9 mouse cellular contexts compared by ENCODE assay signal in genomic region chr8:121176291-121176690, GRCm38 (mm10). TPM values are rescaled to one million over a fixed set of nuclear protein-coding genes. Genes with fewer than 3 reads are reported as not detected.
DNase-seq lines count a peak whose midpoint lies in the region; ATAC-seq lines count a peak whose summit lies in the region.
"Had no signal": no experiment of that assay in that cellular context is flagged by ENCODE, and none has a peak within 500 bp of the region (broad histone marks: within the 10 kb centered on the region; RNA-seq: fewer than 3 reads in every experiment).

No protein-coding gene starts in this region.

- ATAC-seq in hindbrain, embryonic 12.5 days (ENCODE audit: low FRiP score) = 0 out of 2 replicates have a peak, but pooled peaks have one; percentile 20
- no peak for ATAC-seq in hindbrain, embryonic 11.5 days (ENCODE audit: low FRiP score)
- ATAC-seq in limb, embryonic 12.5 days (ENCODE audit: insufficient number of reproducible peaks, insufficient read depth, low FRiP score, low TSS enrichment, low read depth) = no peak

- no peak overlapping the region for H3K9ac ChIP-seq in hindbrain, embryonic 12.5 days
- no peak overlapping the region for H3K9ac ChIP-seq in hindbrain, embryonic 11.5 days (ENCODE audit: low read depth, low read length)
- no peak overlapping the region for H3K9ac ChIP-seq in limb, embryonic 12.5 days (replicated peaks)

- no peak for DNase-seq in hindbrain, embryonic 11.5 days (ENCODE audit: low spot score)
- peak; percentile 18 for DNase-seq in CD4-positive, CD25-positive, alpha-beta regulatory T cell, adult 2 months (ENCODE audit: low read depth, low spot score)
- peak; percentile 76 for DNase-seq in embryo, embryonic 10.5 days (ENCODE audit: low spot score)
- no peak for DNase-seq in adipocyte (ENCODE audit: low spot score)
- DNase-seq in right cerebral cortex, postnatal 36 days (ENCODE audit: low spot score in 2 of 2) = no peak
- no peak for DNase-seq in spleen, postnatal 10 days (ENCODE audit: low spot score in 2 of 2)
- DNase-seq: cerebellum, postnatal 25 days had no signal

- no peaks in the 10 kb centered on the region for H3K36me3 ChIP-seq in hindbrain, embryonic 12.5 days
- H3K36me3 ChIP-seq in hindbrain, embryonic 11.5 days (ENCODE audit: control insufficient read depth, insufficient read depth, low read length) = no peaks in the 10 kb centered on the region
- H3K36me3 ChIP-seq in limb, embryonic 12.5 days = no peaks in the 10 kb centered on the region

- WGBS in hindbrain, embryonic 12.5 days = 18% methylated on average over 3 of the region's 3 CpGs
- WGBS in hindbrain, embryonic 11.5 days = 31% methylated on average over 3 of the region's 3 CpGs
- 15% methylated on average over 3 of the region's 3 CpGs for WGBS in limb, embryonic 12.5 days

- no peak overlapping the region for H3K4me3 ChIP-seq in hindbrain, embryonic 12.5 days
- no peak overlapping the region for H3K4me3 ChIP-seq in hindbrain, embryonic 11.5 days (ENCODE audit: low read depth, low read length)
- no peak overlapping the region for H3K4me3 ChIP-seq in limb, embryonic 12.5 days (replicated peaks)

- H3K4me1 ChIP-seq in hindbrain, embryonic 12.5 days = peaks cover 25% of the 10 kb centered on the region
- H3K4me1 ChIP-seq in hindbrain, embryonic 11.5 days (replicated peaks; ENCODE audit: control insufficient read depth, insufficient read depth, low read length) = peaks cover 6% of the 10 kb centered on the region; the same call in 1 of the 2 replicates
- peaks cover 54% of the 10 kb centered on the region for H3K4me1 ChIP-seq in limb, embryonic 12.5 days (replicated peaks)

- peaks cover 3% of the 10 kb centered on the region for H3K27me3 ChIP-seq in hindbrain, embryonic 12.5 days
- no peaks in the 10 kb centered on the region for H3K27me3 ChIP-seq in hindbrain, embryonic 11.5 days (ENCODE audit: control insufficient read depth, insufficient read depth, low read length)
- 0 out of 2 replicates have a peak, but pooled peaks cover 4% of the 10 kb centered on the region for H3K27me3 ChIP-seq in limb, embryonic 12.5 days

- H3K4me2 ChIP-seq in hindbrain, embryonic 12.5 days (replicated peaks) = no peak overlapping the region
- H3K4me2 ChIP-seq in hindbrain, embryonic 11.5 days (replicated peaks; ENCODE audit: low read depth, low read length) = no peak overlapping the region
- H3K4me2 ChIP-seq in limb, embryonic 12.5 days = no peak overlapping the region

- no peaks in the 10 kb centered on the region for H3K9me3 ChIP-seq in hindbrain, embryonic 12.5 days (replicated peaks)
- no peaks in the 10 kb centered on the region for H3K9me3 ChIP-seq in hindbrain, embryonic 11.5 days (ENCODE audit: control insufficient read depth, low read length)
- no peaks in the 10 kb centered on the region for H3K9me3 ChIP-seq in limb, embryonic 12.5 days

- H3K27ac ChIP-seq in hindbrain, embryonic 12.5 days = no peak overlapping the region
- no peak overlapping the region for H3K27ac ChIP-seq in hindbrain, embryonic 11.5 days (ENCODE audit: low read depth, low read length)
- H3K27ac ChIP-seq in limb, embryonic 12.5 days = peak overlapping the region; percentile 82

RNA-seq across cellular contexts. Expression of gene Foxl1, which starts 48.6 kb away (rescaled TPM):
- polyA plus RNA-seq in hindbrain, embryonic 12.5 days (2016; fragmentation: Nextera tagmentation; extraction: Ambion mirVana) = 1.8 and 2.2 TPM in 2 replicates
- polyA plus RNA-seq in hindbrain, embryonic 11.5 days (2014; fragmentation: Nextera tagmentation; extraction: Ambion mirVana) = 0.73 and 1.9 TPM in 2 replicates
- 0.08 TPM in 2 replicates for polyA plus RNA-seq in limb, embryonic 12.5 days (2016; fragmentation: Nextera tagmentation; extraction: Ambion mirVana)

Comparison
In these comparisons a context has a peak if more than half of its experiments do, and no peak if none do; other contexts are left out.
1. DNase-seq: peak in CD4-positive, CD25-positive, alpha-beta regulatory T cell, adult 2 months (single experiment) and embryo, embryonic 10.5 days (single experiment); none in hindbrain, embryonic 11.5 days (single experiment), adipocyte (single experiment), right cerebral cortex, postnatal 36 days (0 of 2) and spleen, postnatal 10 days (0 of 2).